Mouse (Mus musculus) adrenal gland, postnatal 0 days (tissue): ENCODE data around the gene Fzd5. TPM values are rescaled to one million over a fixed set of nuclear protein-coding genes. Genes with fewer than 3 reads are reported as not detected.

Experiments
- polyA plus RNA-seq: library from polyadenylated mRNA; unstranded; fragments of >200 nt; fragmentation: Nextera tagmentation; extraction: Ambion mirVana; gene quantifications from 2 replicates; pipeline ENCODE4 v1.2.1, GENCODE M21; 2015

Fzd5 gene
- polyA plus RNA-seq = 3.4 and 3.9 TPM in 2 replicates

DNA sequence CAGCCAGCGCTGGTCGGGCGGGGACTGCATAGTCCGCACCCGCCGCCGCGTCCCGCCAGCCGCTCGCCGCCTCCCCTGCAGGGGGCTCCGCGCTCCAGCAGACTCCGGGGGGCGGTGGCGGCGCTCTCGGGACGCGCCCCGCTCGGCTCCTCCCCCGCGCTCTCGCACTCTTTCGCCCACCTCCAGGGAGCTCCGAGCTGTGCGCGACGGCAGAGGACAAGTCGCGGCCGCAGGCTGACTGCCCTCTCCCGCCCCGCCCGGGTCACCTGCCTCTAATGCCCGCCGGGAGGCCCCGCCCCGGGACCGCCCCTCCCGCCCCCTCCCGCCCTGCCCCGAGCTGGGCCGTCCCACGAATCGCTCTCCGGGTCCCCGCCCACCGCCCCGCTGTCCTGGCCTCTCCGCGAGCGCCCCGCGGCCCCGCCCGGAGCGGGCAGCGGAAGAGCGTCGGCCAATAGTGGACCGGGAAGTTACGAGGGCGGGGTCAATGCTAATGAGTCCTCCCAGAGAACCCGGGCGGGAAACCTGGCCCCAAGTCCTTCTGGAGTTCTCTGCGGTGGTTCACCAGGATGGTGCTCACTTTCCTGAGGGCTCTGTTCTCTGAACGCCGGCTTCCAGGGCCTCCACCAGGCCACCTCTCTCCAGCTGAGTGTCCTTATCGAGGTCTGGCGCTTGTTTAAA, at the start of gene Fzd5:
Fzd5 (minus strand) TSS at position 250 of the 678 bp plus-strand sequence.

GRCm38 (mm10) chr1:64690213-64691013, 47.1 kb downstream of the Fzd5 start, which contains the start of gene Ccnyl1:
TSS of gene Ccnyl1 (plus strand) at chr1:64690455.

Other genes with a start within 250 kb of the Fzd5 start
- 9.7 and 9.8 TPM in 2 replicates for gene Creb1, start 205.1 kb downstream of the Fzd5 start, polyA plus RNA-seq
- gene Mettl21a, start 120.5 kb downstream of the Fzd5 start, polyA plus RNA-seq = 18.3 and 23.7 TPM in 2 replicates
- 4.6 and 5.3 TPM in 2 replicates for gene Ccnyl1, start 47.3 kb downstream of the Fzd5 start, polyA plus RNA-seq
- gene Plekhm3, start 219.1 kb upstream of the Fzd5 start, polyA plus RNA-seq = 6.1 and 14.0 TPM in 2 replicates